Mouse (Mus musculus): Measurements from ENCODE around the gene Glb1l3.
A peak's percentile ranks its signal among the peaks of the same experiment; 100 is the strongest.
"Not testable (repeated sequence)": the region's sequence is repeated elsewhere in the genome, so short reads cannot be mapped to it uniquely, and the experiment has no call there.

Gene Glb1l3

GRCm38 (mm10) chr9:26860751-26861150 is at the start of gene Glb1l3:
TSS of gene Glb1l3 (minus strand) at chr9:26860890.
- DNase-seq (ENCODE audit: low spot score): no peak

DNA sequence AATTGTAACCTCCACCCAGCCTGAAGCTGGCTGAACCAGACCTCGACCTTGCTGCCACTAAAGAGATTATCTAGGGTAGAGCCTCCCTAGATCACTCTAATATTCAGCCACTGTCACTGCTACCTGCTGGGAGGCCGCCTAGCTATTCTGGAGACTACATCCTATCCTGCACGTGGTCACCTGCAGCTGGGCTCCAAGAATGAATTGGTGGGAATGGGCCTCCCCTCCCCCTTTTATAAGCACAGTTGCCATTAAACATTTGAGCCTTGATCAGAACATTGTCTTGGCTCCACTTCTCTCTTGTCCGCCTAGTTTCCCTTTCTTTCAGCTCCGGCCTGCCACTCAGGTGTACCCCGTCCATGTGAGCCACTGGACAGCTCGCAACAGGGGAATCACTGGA is 9.2 kb upstream of the Glb1l3 start:
- not testable (repeated sequence) for DNase-seq (ENCODE audit: low spot score)

GRCm38 (mm10) chr9:26831089-26831488 is 29.6 kb downstream of the Glb1l3 start:
- no peak for DNase-seq (ENCODE audit: low spot score)

- no peak for DNase-seq (ENCODE audit: low spot score)
These were observed 40.7 kb downstream of the Glb1l3 start for GRCm38 (mm10) chr9:26819942-26820341.

GRCm38 (mm10) chr9:26808735-26809134 is 52.0 kb downstream of the Glb1l3 start:
- DNase-seq (ENCODE audit: low spot score): no peak

DNA sequence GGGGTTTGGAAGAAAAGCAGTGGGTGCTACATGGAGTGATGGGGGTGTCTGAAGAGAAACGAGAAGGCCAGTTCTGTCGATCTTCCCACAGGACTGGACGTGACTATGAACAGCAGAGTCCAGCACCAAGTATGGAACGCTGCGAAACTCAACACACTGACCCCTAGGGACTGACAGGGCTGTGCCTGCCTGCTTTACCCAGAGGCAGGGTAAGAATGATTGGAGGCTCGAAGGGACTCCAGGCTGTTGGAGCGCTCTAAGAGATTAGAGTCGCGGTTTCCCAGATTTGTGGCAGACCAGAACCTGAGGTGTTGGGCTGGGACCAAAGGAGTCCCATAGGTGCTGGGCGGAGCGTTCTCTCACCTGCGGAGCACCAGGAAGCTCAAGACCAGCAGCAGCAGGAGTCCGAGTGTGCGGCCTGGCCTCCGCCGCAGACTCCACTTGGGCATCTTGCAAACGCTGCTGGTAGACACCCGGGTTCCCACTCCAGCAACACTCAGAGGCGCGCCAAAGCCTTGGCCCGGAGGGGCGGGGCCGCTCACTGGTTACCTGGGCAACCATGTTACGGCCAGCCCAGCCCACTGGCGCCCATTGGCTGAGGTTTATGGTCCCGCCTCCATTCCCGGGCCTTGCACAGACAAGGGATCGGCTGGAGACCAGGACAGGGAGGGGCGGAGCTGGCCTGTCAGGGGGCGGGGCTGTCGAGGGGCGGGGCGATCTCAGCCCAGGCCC is 54.6 kb downstream of the Glb1l3 start, which contains the start of gene Glb1l2:
Glb1l2 (minus strand) TSS at position 534 of the 732 bp plus-strand sequence.
- peak; percentile 52 for DNase-seq (ENCODE audit: low spot score)

DNA sequence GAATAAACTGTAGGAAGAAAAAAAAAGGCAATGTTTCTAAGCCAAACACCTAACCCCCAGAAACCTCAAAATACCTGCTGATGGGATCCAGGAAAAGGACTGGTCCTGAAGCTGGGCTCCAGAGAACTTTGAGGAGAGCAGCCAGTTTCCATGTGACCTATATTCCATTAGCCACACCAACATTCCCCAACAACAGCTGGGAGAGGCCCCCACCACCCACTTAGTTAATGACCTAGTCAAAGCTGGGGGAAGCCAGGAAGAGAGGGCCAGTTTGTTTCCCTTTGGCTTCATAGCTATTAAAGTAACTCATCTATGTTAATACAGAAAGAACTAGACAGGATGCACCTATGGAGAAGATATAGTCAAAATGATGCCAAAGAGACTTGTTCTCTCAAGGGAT is 56.4 kb downstream of the Glb1l3 start:
- DNase-seq (ENCODE audit: low spot score): no peak

DNA sequence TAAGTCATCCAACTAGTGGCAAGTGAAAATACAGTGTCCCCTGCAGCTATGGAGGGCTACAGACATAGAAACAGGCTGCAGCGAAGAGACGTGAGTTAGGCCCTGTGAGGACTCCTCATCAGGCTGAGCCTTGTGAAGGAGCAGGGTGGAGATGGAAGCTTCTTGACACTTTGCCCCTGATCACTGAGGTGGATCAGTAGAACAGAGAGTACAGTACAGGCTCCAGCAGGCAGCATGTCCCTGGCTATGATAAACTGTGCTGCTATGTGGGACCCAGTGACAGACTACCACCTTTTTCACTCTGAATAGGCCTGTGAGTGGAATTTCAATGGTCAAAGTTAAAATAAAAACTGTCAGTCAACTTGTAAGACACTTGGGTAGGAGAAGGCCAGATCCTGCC is 60.3 kb downstream of the Glb1l3 start:
- no peak for DNase-seq (ENCODE audit: low spot score)

- DNase-seq (ENCODE audit: low spot score): no peak
These were observed 62.0 kb downstream of the Glb1l3 start for GRCm38 (mm10) chr9:26798731-26799130.

- DNase-seq (ENCODE audit: low spot score): no peak
These were observed 62.5 kb downstream of the Glb1l3 start for GRCm38 (mm10) chr9:26798205-26798604.

DNA sequence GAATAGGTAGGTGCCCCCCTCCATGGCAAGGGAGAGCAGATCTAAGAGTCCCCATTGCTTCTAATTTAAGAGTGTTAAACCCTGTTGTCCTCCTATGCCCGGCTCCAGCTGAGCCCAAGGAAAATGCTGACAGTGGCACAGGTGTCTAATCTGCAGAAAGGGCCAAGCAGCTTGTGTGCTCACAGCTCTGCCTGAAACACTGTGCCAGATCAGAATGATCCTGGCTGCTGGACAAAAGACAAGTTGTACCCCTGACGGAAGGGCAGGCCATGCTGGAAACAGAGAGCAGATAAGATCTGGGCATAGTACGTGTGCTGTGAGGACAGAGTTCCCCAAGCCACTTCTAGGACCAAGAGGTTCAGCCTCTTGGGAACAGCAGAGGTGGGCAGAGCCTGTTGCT is 67.9 kb downstream of the Glb1l3 start:
- DNase-seq (ENCODE audit: low spot score): no peak

- DNase-seq (ENCODE audit: low spot score): no peak
These were observed 77.2 kb downstream of the Glb1l3 start for GRCm38 (mm10) chr9:26783414-26783975.

GRCm38 (mm10) chr9:26778421-26778820 is 82.3 kb downstream of the Glb1l3 start:
- no peak for DNase-seq (ENCODE audit: low spot score)

GRCm38 (mm10) chr9:26776122-26776902 is 84.4 kb downstream of the Glb1l3 start:
- DNase-seq (ENCODE audit: low spot score): peak; percentile 17

DNA sequence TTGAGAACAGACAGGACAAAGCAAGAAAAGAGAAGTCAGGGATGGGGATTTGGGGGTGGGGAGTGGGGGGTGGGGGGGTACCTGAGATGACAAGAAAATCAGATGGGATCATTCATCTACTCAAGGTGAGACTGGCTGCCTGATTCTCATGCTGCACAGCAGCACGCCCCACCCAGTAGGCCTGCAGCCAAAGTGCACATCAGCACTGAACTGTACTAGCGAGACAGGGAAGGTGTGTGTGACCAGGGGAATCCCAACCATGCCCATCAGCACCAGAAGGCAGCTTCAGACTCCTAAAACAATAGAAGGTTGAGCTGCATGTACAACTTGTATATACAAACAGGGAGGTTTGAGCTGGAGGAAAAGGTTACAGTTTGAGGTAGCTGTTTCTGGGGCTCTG is 85.0 kb downstream of the Glb1l3 start:
- DNase-seq (ENCODE audit: low spot score): no peak

DNA sequence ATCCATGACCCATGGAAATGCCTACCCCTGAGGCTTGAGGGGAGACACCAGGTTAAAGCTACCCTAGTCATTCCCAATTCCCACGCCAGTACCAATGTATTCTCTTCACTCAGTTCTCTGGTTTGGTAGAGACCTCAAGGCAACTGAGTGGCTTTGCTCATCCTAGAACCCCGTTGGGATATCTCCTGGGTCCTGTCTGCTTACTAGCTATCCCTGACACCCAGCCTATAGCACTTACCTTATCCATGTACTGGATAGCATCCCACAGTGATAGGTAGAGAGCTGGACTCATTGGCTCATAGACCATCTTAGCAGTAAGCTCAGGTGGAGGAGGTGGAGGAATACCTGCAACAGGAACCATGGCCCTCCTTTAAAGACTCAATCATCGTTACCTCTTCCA is 92.5 kb downstream of the Glb1l3 start:
- no peak for DNase-seq (ENCODE audit: low spot score)

All from c-Kit-positive CD71-positive TER-119-positive erythroid progenitor cells, embryonic 14.5 days (primary cell).